Mouse (Mus musculus) megakaryocyte, embryonic 14.5 days (primary cell): ENCODE data around the gene Washc1. TPM values are rescaled to one million over a fixed set of nuclear protein-coding genes. Genes with fewer than 3 reads are reported as not detected.

Experiments used
- H3K27me3 ChIP-seq: replicated peaks from 2 replicates; pipeline ENCODE3; 2012; ENCODE audit warnings: inconsistent platforms
- H3K36me3 ChIP-seq: replicated peaks from 2 replicates; pipeline ENCODE3; 2012; ENCODE audit warnings: low read length, inconsistent platforms, mixed read lengths
- H3K4me1 ChIP-seq: 2 replicates; pipeline ENCODE4 v1.6.1; 2012; ENCODE audit warnings: inconsistent platforms
- H3K4me3 ChIP-seq: replicated peaks from 2 replicates; pipeline ENCODE3; 2012; ENCODE audit warnings: moderate library complexity, mild to moderate bottlenecking, inconsistent platforms
- H3K9me3 ChIP-seq: 2 replicates; pipeline ENCODE4 v1.6.1; 2012; ENCODE audit warnings: inconsistent platforms
- FLI1 ChIP-seq: IDR thresholded peaks from 2 replicates; pipeline ENCODE4 v1.6.1; 2012; ENCODE audit warnings: low read length, inconsistent platforms, mixed read lengths
- GATA1 ChIP-seq: IDR thresholded peaks from 3 replicates; pipeline ENCODE4 v1.6.1; 2012; ENCODE audit warnings: mixed read lengths, low read length, inconsistent platforms, borderline replicate concordance
- polyA plus RNA-seq: library from polyadenylated mRNA; stranded (reverse); fragments of >175 nt; gene quantifications from 2 replicates; pipeline ENCODE4 v1.2.3, GENCODE M21; 2012; ENCODE audit warnings: low replicate concordance; ENCODE audit not compliant: insufficient read depth

Washc1 gene
- polyA plus RNA-seq, 1 experiment = 64.7 TPM

GRCm38 (mm10) chr17:66090251-66090650 lies 21.1 kb upstream of the Washc1 start:
- H3K4me1 ChIP-seq = peaks cover 28% of the 10 kb centered on the region
- peaks cover 70% of the 10 kb centered on the region for H3K36me3 ChIP-seq
- no peak for TF ChIP-seq FLI1

GRCm38 (mm10) chr17:66091392-66091791 lies 20.0 kb upstream of the Washc1 start:
- Histone ChIP-seq H3K27me3 (no peaks in the 10 kb centered on the region), H3K36me3 (peaks cover 63% of the 10 kb centered on the region), H3K4me3 (no peak overlapping the region), H3K4me1 (peaks cover 33% of the 10 kb centered on the region), H3K9me3 (no peaks in the 10 kb centered on the region)
- TF ChIP-seq FLI1 = no peak
- no peak for TF ChIP-seq GATA1

More at GRCm38 (mm10) chr17:66090251-66090650, 21.1 kb upstream of the Washc1 start:
- Histone ChIP-seq H3K4me3 (no peak overlapping the region), H3K9me3 (no peaks in the 10 kb centered on the region), H3K27me3 (no peaks in the 10 kb centered on the region)

- Histone ChIP-seq H3K4me3 (no peak overlapping the region), H3K27me3 (no peaks in the 10 kb centered on the region), H3K9me3 (no peaks in the 10 kb centered on the region), H3K4me1 (peaks cover 36% of the 10 kb centered on the region), H3K36me3 (peaks cover 59% of the 10 kb centered on the region)
- TF ChIP-seq GATA1 (no peak), FLI1 (no peak)
These were observed 19.3 kb upstream of the Washc1 start for GRCm38 (mm10) chr17:66092065-66092464.

- Histone ChIP-seq H3K9me3 (no peaks in the 10 kb centered on the region), H3K4me3 (no peak overlapping the region), H3K36me3 (peaks cover 57% of the 10 kb centered on the region), H3K4me1 (peaks cover 42% of the 10 kb centered on the region), H3K27me3 (no peaks in the 10 kb centered on the region)
- no peak for TF ChIP-seq FLI1
- no peak for TF ChIP-seq GATA1
These were observed 18.7 kb upstream of the Washc1 start for GRCm38 (mm10) chr17:66092664-66093063.

GRCm38 (mm10) chr17:66100566-66101379 lies 10.6 kb upstream of the Washc1 start:
- no peaks in the 10 kb centered on the region for H3K27me3 ChIP-seq
- TF ChIP-seq FLI1 (no peak), GATA1 (no peak)
- peaks cover 43% of the 10 kb centered on the region for H3K4me1 ChIP-seq
- H3K4me3 ChIP-seq = peak overlapping the region; percentile 95
- H3K9me3 ChIP-seq = no peaks in the 10 kb centered on the region
- H3K36me3 ChIP-seq = peaks cover 19% of the 10 kb centered on the region

GRCm38 (mm10) chr17:66101380-66102330 lies 9.7 kb upstream of the Washc1 start, which contains the start of gene Ndufv2:
Gene Ndufv2, minus strand, starts transcription at chr17:66101559.
- H3K27me3 ChIP-seq = no peaks in the 10 kb centered on the region
- TF ChIP-seq FLI1 = no peak
- no peak for TF ChIP-seq GATA1
- peaks cover 22% of the 10 kb centered on the region for H3K36me3 ChIP-seq
- no peaks in the 10 kb centered on the region for H3K9me3 ChIP-seq
- peaks cover 49% of the 10 kb centered on the region for H3K4me1 ChIP-seq
- peak within 1 kb of the TSS; percentile 95 for H3K4me3 ChIP-seq

GRCm38 (mm10) chr17:66104076-66104475 lies 7.3 kb upstream of the Washc1 start:
- no peak overlapping the region for H3K4me3 ChIP-seq
- H3K9me3 ChIP-seq = no peaks in the 10 kb centered on the region
- peaks cover 12% of the 10 kb centered on the region for H3K36me3 ChIP-seq
- H3K4me1 ChIP-seq = peaks cover 56% of the 10 kb centered on the region
- H3K27me3 ChIP-seq = no peaks in the 10 kb centered on the region
- TF ChIP-seq GATA1 (no peak), FLI1 (no peak)

- H3K36me3 ChIP-seq = peaks cover 12% of the 10 kb centered on the region
- peak overlapping the region; percentile 80 for H3K4me3 ChIP-seq
- peaks cover 60% of the 10 kb centered on the region for H3K4me1 ChIP-seq
These were observed 4.6 kb upstream of the Washc1 start for GRCm38 (mm10) chr17:66106601-66107267.

GRCm38 (mm10) chr17:66107466-66107865 lies 3.9 kb upstream of the Washc1 start:
- TF ChIP-seq GATA1 = no peak
- TF ChIP-seq FLI1 = no peak
- Histone ChIP-seq H3K4me1 (peaks cover 63% of the 10 kb centered on the region), H3K27me3 (no peaks in the 10 kb centered on the region), H3K4me3 (peak overlapping the region; percentile 80), H3K9me3 (no peaks in the 10 kb centered on the region), H3K36me3 (peaks cover 13% of the 10 kb centered on the region)

More at GRCm38 (mm10) chr17:66106601-66107267, 4.6 kb upstream of the Washc1 start:
- TF ChIP-seq FLI1 (no peak), GATA1 (no peak)
- no peaks in the 10 kb centered on the region for H3K27me3 ChIP-seq
- H3K9me3 ChIP-seq = no peaks in the 10 kb centered on the region
